Mouse (Mus musculus): ENCODE measurements around the gene Gm884. TPM values are rescaled to one million over a fixed set of nuclear protein-coding genes. Genes with fewer than 3 reads are reported as not detected.

Gene Gm884
- polyA plus RNA-seq, 1 experiment = not detected

DNA sequence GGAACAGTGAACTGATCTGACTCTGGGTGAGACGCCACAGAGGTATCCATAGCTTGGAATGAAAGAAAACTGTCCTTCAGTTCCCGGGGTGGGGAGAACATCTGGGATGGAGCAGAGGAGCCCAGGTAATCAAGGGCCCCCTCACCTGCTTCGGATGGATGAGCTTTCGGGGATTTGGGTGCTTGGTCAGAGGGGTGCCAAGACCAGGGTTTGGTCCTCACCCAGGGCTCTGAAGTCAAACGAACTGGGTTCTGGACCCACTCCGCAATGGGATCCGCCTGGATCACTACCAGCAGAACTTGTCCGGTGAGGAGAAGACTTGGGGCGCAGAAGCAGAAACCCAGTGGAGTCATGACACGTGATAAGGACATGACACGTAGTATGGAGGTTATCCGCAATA is 116.4 kb downstream of the Gm884 start, which contains the start of gene Lrrc37a:
Gene Lrrc37a (minus strand): TSS at position 101 of the 400 bp plus-strand sequence.
- H3K4me3 ChIP-seq (ENCODE audit: insufficient read depth, low read depth, low read length) = no peak within 1 kb of the TSS
- no peak within 1 kb of the TSS for H3K27ac ChIP-seq (replicated peaks; ENCODE audit: low read depth, low read length)
- H3K4me1 ChIP-seq (ENCODE audit: control insufficient read depth, insufficient read depth, insufficient read length, low read length) = no peaks in the 10 kb centered on the region

Other genes with a start within 250 kb of the Gm884 start
- 13.4 and 14.6 TPM in 2 replicates for gene Plekhm1, start 208.5 kb downstream of the Gm884 start, polyA plus RNA-seq (2012; ENCODE audit: insufficient read depth, insufficient read length, missing spikeins)
- gene Lrrc37a, start 116.5 kb downstream of the Gm884 start, polyA plus RNA-seq (2012; ENCODE audit: insufficient read depth, insufficient read length, missing spikeins) = not detected in 2 replicates
- gene Lyzl6, start 17.8 kb upstream of the Gm884 start, polyA plus RNA-seq (2012; ENCODE audit: insufficient read depth, insufficient read length, missing spikeins) = not detected in 2 replicates
- 1.0 and 1.1 TPM in 2 replicates for gene Rprml, start 28.4 kb upstream of the Gm884 start, polyA plus RNA-seq (2012; ENCODE audit: insufficient read depth, insufficient read length, missing spikeins)
- gene Gosr2, start 76.8 kb upstream of the Gm884 start, polyA plus RNA-seq (2012; ENCODE audit: insufficient read depth, insufficient read length, missing spikeins) = 28.2 and 44.0 TPM in 2 replicates
- gene Wnt9b, start 128.7 kb upstream of the Gm884 start, polyA plus RNA-seq (2012; ENCODE audit: insufficient read depth, insufficient read length, missing spikeins) = not detected in 2 replicates
- gene Wnt3, start 153.0 kb upstream of the Gm884 start, polyA plus RNA-seq (2012; ENCODE audit: insufficient read depth, insufficient read length, missing spikeins) = not detected in 2 replicates